Mouse (Mus musculus) thymus, adult 2 months (tissue): ENCODE results near the gene Ankrd2.

Experiments
- CTCF ChIP-seq: fragments of 200-500 bp; IDR thresholded peaks from 2 replicates; pipeline ENCODE4 v1.5.1; 2012; ENCODE audit warnings: mild to moderate bottlenecking, control low read depth, low read length, moderate library complexity, borderline replicate concordance; ENCODE audit not compliant: control insufficient read depth, poor library complexity, insufficient read depth; ENCODE audit errors: extremely low read depth
- POLR2A ChIP-seq: fragments of 200-500 bp; IDR thresholded peaks from 2 replicates; pipeline ENCODE4 v1.6.1; 2012; ENCODE audit warnings: mild to moderate bottlenecking, low read length, control low read depth, moderate library complexity; ENCODE audit not compliant: control insufficient read depth, poor library complexity, insufficient read depth; ENCODE audit errors: extremely low read depth

DNA sequence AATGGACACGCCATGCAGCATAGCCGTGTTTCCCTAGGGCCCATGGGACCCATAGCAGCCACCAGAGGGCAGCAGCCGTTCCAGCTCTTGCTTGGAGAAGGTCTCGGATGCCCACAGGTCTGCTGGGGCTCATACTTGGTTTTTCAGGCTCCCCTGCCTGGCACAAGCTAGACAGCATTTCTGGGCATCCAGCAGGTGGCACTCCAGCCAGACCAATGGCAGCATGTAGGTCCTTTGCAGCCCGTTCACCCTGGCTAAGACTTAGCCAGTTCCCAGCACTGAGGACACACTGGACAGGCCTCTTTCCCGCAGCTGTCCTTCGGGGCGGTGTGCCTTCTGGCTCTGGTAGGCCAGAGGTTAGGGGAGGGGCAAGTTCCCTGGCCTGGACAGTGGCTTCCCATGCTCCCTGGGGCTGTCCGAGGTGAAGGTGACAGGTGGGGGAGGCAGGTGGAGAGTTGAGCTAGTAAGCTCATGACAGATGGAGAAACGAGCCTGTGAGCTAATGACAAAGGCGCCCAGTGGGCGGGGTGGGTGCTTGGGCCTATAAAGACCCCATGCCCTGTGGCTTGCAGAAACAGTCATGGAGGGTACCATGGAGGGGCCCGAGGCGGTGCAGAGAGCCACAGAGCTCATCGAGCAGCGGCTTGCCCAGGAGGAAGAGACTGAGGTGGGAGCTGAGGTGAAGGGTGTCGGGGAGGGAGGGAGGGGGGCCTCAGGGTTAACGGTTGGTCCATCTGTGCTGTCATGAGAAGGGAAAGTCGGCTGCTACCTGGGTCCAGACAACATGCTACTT lies at the start of gene Ankrd2:
- TF ChIP-seq CTCF (peak; percentile 87), POLR2A (no peak)
